Mouse (Mus musculus) erythroblast, embryonic 14.5 days (primary cell): ENCODE results near the gene Erp27. TPM values are rescaled to one million over a fixed set of nuclear protein-coding genes. Genes with fewer than 3 reads are reported as not detected.
"Not testable (repeated sequence)": the region's sequence is repeated elsewhere in the genome, so short reads cannot be mapped to it uniquely, and the experiment has no call there.

Experiments
- H3K27me3 ChIP-seq: 2 replicates; pipeline ENCODE4 v1.6.1; 2012; ENCODE audit warnings: inconsistent platforms; ENCODE audit not compliant: control insufficient read depth
- H3K36me3 ChIP-seq: 2 replicates; pipeline ENCODE4 v1.6.1; 2012; ENCODE audit warnings: mild to moderate bottlenecking, inconsistent platforms; ENCODE audit not compliant: control insufficient read depth
- H3K4me1 ChIP-seq: 2 replicates; pipeline ENCODE4 v1.6.1; 2012; ENCODE audit warnings: inconsistent platforms; ENCODE audit not compliant: control insufficient read depth
- H3K4me3 ChIP-seq: replicated peaks from 2 replicates; pipeline ENCODE3; 2012; ENCODE audit warnings: moderate library complexity, mild to moderate bottlenecking, inconsistent platforms
- H3K9me3 ChIP-seq: 2 replicates; pipeline ENCODE4 v1.6.1; 2012; ENCODE audit warnings: low read length, inconsistent platforms, mixed read lengths; ENCODE audit not compliant: control insufficient read depth
- GATA1 ChIP-seq: IDR thresholded peaks from 2 replicates; pipeline ENCODE4 v1.6.1; 2012; ENCODE audit warnings: low read length, inconsistent platforms, mixed read lengths
- TAL1 ChIP-seq: IDR thresholded peaks from 3 replicates; pipeline ENCODE4 v1.6.1; 2012; ENCODE audit warnings: low read length, inconsistent platforms, mixed read lengths
- polyA plus RNA-seq: library from polyadenylated mRNA; stranded (reverse); fragments of >175 nt; gene quantifications from 2 replicates; pipeline ENCODE4 v1.2.3, GENCODE M21; 2012

Erp27 gene
- polyA plus RNA-seq, 1 experiment, result not detected

DNA sequence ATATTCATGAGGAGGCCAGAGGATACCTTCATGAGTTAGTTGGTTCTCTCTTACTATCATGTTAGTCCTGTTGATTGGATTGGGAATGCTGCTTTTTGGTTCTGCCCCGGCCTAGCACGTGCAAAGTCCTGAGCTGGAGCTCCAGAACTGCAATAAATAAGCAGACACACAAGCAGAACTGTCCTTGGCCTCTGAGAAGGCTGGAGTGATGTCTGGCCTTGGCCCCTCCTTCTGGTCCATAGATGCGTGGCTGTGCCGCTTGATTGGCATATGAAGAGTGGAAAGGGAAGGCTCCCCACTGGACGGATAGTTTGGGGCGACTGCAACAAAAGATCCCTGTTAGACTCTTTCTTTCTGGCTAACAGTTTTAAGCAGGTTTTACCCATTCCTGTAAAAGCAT lies 32.9 kb downstream of the Erp27 start:
- peaks cover 2% of the 10 kb centered on the region; the same call in 1 of the 2 replicates for H3K4me1 ChIP-seq
- TF ChIP-seq GATA1, result no peak
- no peak for TF ChIP-seq TAL1
- H3K27me3 ChIP-seq, result no peaks in the 10 kb centered on the region
- no peak overlapping the region for H3K4me3 ChIP-seq
- H3K36me3 ChIP-seq, result no peaks in the 10 kb centered on the region
- no peaks in the 10 kb centered on the region for H3K9me3 ChIP-seq

DNA sequence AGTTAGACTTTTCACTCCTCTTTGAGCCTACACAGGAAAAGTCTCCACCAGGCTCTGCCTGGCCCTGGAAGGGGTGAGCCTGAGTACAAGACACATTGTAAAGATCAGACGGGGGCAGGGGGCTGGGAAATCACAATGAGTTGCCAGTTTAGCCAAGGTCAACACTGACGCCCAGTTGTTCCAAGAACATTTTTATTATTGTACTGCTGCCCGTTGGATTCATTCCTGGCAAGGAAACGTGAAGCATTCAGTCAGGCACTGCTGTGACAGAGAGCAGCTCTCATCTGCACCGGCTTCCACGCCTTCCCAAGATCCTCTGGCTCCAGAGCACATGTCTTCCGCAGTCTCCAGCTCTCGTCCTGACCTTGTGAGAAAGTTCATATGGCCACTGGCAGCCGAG lies 34.1 kb downstream of the Erp27 start:
- H3K4me3 ChIP-seq, result no peak overlapping the region
- peaks cover 2% of the 10 kb centered on the region; the same call in 1 of the 2 replicates for H3K4me1 ChIP-seq
- H3K36me3 ChIP-seq, result no peaks in the 10 kb centered on the region
- no peak for TF ChIP-seq GATA1
- TF ChIP-seq TAL1, result no peak
- H3K27me3 ChIP-seq, result no peaks in the 10 kb centered on the region
- H3K9me3 ChIP-seq, result no peaks in the 10 kb centered on the region

DNA sequence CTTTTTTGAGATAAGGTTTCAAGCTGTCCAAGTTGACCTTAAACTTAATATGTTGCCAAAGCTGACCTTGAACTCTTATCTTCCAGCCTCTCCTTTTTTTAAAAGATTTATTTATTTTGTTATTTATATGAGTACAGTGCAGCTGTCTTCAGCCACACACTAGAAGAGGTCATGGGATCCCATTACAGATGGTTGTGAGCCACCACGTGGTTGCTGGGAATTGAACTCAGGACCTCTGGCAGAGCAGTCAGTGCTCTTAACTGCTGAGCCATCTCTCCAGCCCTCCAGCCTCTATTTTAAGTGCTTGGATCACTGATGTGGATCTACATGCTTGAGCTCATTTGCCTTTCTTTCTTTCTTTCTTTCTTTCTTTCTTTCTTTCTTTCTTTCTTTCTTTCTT lies 37.2 kb downstream of the Erp27 start:
- not testable (repeated sequence) for H3K27me3 ChIP-seq, H3K4me1 ChIP-seq, H3K9me3 ChIP-seq, H3K36me3 ChIP-seq, H3K4me3 ChIP-seq

DNA sequence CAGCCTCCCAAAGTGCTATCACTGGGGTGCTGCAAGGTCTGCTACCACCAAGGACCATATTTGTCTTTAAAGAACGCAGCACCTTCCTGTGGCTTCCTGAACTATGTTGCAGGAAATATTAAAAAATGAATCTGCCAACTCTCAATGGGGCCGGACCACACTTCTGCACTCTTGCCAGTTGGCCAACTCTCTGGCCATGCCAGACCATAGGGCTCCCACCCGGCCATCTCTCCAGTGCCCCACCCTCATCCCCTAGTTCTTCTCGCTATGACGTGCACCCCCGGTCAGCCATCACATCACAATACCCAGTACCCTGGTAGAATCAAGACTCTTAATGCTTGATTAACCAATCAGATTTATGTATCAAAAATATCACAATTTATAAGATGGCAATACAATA lies 38.0 kb downstream of the Erp27 start:
- H3K9me3 ChIP-seq, result no peaks in the 10 kb centered on the region
- TF ChIP-seq GATA1, result no peak
- TF ChIP-seq TAL1, result no peak

DNA sequence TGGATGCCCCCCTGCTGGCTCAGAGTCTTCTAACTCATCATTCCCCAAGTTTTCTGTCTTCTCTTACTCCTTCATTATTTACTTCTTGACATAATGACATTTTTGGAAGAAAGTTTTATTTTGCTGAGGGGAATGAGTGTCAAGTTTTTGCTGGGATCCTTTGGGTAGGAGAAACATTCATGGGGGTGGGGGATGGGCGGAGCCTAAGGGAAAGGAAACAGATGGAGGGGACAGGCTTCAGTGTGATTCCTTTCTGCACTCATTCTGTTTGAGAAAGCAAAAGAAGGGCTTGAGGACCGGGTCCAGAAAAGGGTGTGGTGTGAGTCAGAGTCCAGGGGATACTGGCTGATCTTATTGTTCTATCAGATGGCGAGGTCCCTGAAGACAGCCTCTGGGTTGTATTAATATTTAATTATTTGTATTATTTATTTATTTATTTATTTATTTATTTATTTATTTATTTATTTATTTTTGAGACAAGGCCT lies 38.5 kb downstream of the Erp27 start:
- H3K9me3 ChIP-seq, result no peaks in the 10 kb centered on the region
- H3K27me3 ChIP-seq, result no peaks in the 10 kb centered on the region
- no peak for TF ChIP-seq TAL1
- no peak for TF ChIP-seq GATA1
- H3K4me3 ChIP-seq, result no peak overlapping the region
- H3K4me1 ChIP-seq, result no peaks in the 10 kb centered on the region
- H3K36me3 ChIP-seq, result no peaks in the 10 kb centered on the region

More for the DNA sequence above, 38.0 kb downstream of the Erp27 start:
- Histone ChIP-seq H3K36me3 (no peaks in the 10 kb centered on the region), H3K27me3 (no peaks in the 10 kb centered on the region), H3K4me3 (no peak overlapping the region), H3K4me1 (no peaks in the 10 kb centered on the region)

DNA sequence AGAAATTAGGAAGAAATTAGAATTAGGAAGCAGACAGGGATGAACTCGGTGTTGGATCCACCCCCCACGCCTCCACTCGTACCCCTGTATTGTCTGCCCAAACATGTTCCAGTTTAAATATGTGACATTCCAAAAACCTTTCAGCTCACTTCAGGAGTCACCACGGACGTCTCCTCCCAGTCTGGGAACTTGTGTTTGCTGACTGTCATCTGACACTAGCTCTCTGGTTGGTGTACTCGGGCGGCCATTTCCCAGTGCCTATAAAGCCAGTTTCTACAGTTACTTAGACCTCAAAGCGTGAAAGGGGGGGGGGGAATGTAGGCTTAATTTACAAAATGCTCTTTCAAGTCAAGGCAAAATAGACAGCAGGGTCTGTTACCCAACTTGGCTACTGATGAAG lies 40.3 kb downstream of the Erp27 start:
- H3K9me3 ChIP-seq, result no peaks in the 10 kb centered on the region
- H3K4me1 ChIP-seq, result no peaks in the 10 kb centered on the region
- TF ChIP-seq GATA1 (no peak), TAL1 (no peak)
- no peaks in the 10 kb centered on the region for H3K27me3 ChIP-seq
- no peaks in the 10 kb centered on the region for H3K36me3 ChIP-seq
- H3K4me3 ChIP-seq, result no peak overlapping the region

DNA sequence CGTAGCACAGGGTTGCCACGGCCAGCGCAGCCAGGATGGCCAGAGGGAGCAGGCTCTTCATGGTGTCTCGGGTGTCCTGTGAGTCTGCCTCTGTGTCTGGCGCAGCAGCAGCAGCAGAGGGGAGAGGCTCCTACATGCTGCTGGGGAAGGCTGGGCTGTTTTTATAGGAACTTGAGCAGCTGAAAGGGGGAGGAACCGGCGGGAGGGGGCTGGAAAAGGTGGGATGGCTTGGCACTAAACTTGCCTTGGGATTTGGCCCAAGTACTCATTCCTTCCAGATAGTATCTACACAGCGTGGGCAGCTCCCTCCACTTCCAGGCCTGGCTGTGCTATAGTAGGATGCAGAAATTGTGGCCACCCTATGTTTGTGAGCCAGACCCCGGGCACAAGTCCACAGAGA lies 46.3 kb downstream of the Erp27 start, which contains the start of gene Mgp:
Gene Mgp, minus strand, starts transcription at position 154 of the 400 bp plus-strand sequence.
- Histone ChIP-seq H3K4me3 (no peak within 1 kb of the TSS), H3K36me3 (no peaks in the 10 kb centered on the region), H3K27me3 (no peaks in the 10 kb centered on the region), H3K9me3 (no peaks in the 10 kb centered on the region), H3K4me1 (no peaks in the 10 kb centered on the region)
- TF ChIP-seq GATA1, result no peak
- no peak for TF ChIP-seq TAL1

DNA sequence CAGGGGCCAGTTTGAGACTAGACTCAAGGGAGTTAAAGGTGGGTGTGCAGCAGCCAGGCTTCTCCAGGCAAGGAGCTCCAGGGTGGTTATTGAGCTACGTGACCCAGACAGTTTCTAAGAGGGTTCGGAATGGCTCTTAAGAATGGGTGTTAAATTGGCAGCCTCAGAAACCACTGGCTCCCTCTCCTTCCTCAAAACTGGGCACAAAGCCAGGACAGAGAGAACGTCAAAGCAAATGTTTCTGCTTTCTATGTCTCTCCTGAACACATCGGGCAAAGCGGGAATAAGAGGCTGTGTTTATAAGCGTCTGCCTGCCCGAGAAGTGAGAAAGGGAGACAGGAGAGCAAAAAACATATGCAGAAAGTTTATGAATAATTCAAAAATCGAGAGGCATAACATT lies 47.4 kb downstream of the Erp27 start:
- no peaks in the 10 kb centered on the region for H3K27me3 ChIP-seq
- TF ChIP-seq GATA1, result no peak
- TF ChIP-seq TAL1, result no peak
- H3K4me3 ChIP-seq, result no peak overlapping the region
- no peaks in the 10 kb centered on the region for H3K4me1 ChIP-seq
- H3K36me3 ChIP-seq, result no peaks in the 10 kb centered on the region
- no peaks in the 10 kb centered on the region for H3K9me3 ChIP-seq

DNA sequence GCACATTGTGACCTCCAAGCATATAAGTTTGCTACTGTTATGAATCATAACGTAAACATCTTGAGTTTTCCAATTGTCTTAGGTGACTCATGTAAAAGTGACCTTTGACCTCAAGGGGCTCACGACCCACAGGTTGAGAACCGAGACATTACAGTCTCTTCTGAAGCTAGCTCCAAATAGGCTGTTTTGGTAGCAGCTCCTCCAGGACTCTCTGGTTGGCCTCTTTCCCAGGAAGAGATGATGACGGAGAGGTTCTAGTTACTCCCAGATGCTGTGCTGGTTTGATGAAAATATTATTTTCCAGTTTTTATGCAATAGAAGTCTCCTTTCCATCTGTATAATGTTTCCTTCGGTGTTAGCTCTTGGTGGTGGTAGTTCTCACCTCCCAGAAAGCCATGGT lies 53.1 kb downstream of the Erp27 start:
- no peaks in the 10 kb centered on the region for H3K9me3 ChIP-seq
- H3K27me3 ChIP-seq, result no peaks in the 10 kb centered on the region
- TF ChIP-seq TAL1 (no peak), GATA1 (no peak)
- H3K4me1 ChIP-seq, result no peaks in the 10 kb centered on the region
- no peak overlapping the region for H3K4me3 ChIP-seq
- H3K36me3 ChIP-seq, result no peaks in the 10 kb centered on the region

DNA sequence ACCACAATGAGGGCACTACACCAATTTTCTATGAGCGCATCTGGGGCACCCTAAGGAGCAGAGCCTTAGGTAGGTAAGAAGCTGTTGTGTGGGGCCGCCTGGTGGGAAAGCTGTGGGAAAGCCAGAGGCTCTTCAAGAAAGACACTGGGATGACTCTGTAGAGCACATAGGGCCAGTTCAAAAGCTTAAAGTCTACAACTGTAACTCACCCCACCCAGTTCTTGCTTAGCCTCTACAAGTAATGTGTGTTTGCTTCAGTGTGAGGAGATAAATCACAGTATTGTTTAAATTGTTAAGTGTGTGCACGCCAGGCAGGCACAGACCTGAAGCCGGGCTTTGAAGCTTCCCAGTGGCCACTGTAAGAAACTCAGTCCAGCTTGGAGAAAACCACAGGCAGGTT lies 55.8 kb downstream of the Erp27 start:
- Histone ChIP-seq H3K27me3 (no peaks in the 10 kb centered on the region), H3K36me3 (no peaks in the 10 kb centered on the region), H3K4me3 (no peak overlapping the region), H3K4me1 (peaks cover 2% of the 10 kb centered on the region), H3K9me3 (no peaks in the 10 kb centered on the region)
- TF ChIP-seq TAL1, result no peak
- no peak for TF ChIP-seq GATA1
